Mouse (Mus musculus): ENCODE data around the gene Aldh3a1. TPM values are rescaled to one million over a fixed set of nuclear protein-coding genes. Genes with fewer than 3 reads are reported as not detected.

The Aldh3a1 gene
- polyA plus RNA-seq (2017; shearing (Covaris generic)): not detected

GRCm38 (mm10) chr11:61207487-61208246 lies at the start of gene Aldh3a1:
Aldh3a1 (plus strand) TSS chr11:61207537.

DNA sequence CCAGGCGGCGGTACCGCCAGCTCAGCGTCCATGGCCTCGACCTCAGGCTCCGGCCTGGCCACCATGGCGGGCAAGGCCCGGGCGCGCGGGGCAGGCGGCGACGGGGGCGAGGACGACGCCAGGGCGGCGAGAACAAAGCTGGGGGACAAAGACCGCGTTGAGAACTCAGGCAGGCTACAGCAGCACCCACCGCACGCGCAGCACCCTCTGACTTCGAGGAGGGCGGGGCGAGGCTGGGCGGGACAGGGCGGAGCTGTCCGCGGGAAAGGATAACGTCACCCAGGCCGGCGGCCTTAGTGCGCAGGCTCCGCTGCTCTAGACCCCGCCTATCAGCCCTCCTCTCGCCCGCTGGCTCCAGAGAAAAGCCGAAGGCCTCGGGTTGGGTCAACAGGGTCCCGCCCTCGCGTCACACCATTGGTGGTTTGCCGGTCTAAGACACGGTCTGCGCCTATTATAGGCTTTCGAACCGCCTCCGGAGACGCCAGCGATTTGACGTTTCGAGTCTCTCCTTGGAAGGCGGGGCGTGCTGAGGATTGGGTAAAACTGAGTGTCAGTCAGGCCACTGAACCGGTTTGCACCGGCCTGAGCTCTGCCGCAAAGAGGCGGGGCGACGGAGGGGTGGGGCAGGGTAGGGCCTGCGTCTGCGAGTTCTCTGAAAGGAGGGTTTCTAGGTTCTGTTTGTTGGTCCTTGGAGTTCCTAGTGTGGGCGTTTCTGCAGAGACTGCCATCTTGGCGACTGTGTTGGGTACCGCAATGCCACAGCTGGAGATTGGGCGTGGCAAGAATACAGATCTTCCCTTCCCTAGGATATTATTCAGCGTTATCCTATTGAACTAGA lies 32.3 kb upstream of the Aldh3a1 start, which contains the start of gene Usp22:
TSS of gene Usp22 (minus strand) at position 235 of the 838 bp plus-strand sequence.

GRCm38 (mm10) chr11:61266551-61267533 lies 59.5 kb downstream of the Aldh3a1 start, which contains the start of gene Aldh3a2:
Aldh3a2 (minus strand) TSS chr11:61267464.

Other genes starting within 250 kb of the Aldh3a1 start
- gene Kcnj12, start 185.0 kb upstream of the Aldh3a1 start, polyA plus RNA-seq (2017; shearing (Covaris generic)): not detected
- 65.3 TPM for gene Tnfrsf13b, start 80.8 kb upstream of the Aldh3a1 start, polyA plus RNA-seq (2017; shearing (Covaris generic))
- 13.3 TPM for gene Usp22, start 32.5 kb upstream of the Aldh3a1 start, polyA plus RNA-seq (2017; shearing (Covaris generic))
- gene Aldh3a2, start 59.9 kb downstream of the Aldh3a1 start, polyA plus RNA-seq (2017; shearing (Covaris generic)): 53.2 TPM
- not detected for gene Slc47a2, start 135.3 kb downstream of the Aldh3a1 start, polyA plus RNA-seq (2017; shearing (Covaris generic))
- gene Slc47a1, start 170.8 kb downstream of the Aldh3a1 start, polyA plus RNA-seq (2017; shearing (Covaris generic)): not detected
- gene Rnf112, start 246.6 kb downstream of the Aldh3a1 start, polyA plus RNA-seq (2017; shearing (Covaris generic)): not detected

Measured in CD4-positive, CD25-positive, alpha-beta regulatory T cell, adult 9 weeks (primary cell).